Mouse (Mus musculus) embryonic fibroblast, embryonic 13.5 days (primary cell): ENCODE measurements around the gene Bicral.

Source experiments
- CTCF ChIP-seq: IDR thresholded peaks from 2 replicates; pipeline ENCODE4 v1.5.1; 2011; ENCODE audit warnings: mild to moderate bottlenecking, control low read depth, low read length, moderate library complexity, borderline replicate concordance; ENCODE audit not compliant: insufficient read depth
- POLR2A ChIP-seq: IDR thresholded peaks from 2 replicates; pipeline ENCODE4 v1.6.1; 2011; ENCODE audit warnings: low read depth, mild to moderate bottlenecking, control low read depth, low read length, moderate library complexity

DNA sequence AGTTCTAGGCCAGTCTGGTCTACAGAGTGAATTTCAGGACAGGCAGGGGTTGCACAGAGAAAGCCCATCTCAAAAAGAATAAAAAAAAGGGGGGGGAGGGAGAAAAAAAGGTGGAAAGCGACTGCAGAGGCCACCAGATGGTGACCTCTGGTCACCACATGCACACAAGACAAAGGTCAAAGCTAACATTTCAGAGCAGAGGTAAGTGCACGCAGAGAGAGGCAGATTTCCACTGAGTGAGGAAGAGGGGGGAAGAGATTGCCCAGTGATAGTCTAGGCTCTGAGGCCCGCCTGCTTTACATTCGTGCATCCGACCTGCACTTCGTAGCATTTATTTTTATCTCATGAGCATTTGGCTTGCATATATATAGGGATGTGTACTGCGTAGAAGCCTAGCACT, 14.5 kb upstream of the Bicral start:
- no peak for TF ChIP-seq POLR2A
- no peak for TF ChIP-seq CTCF
